In genomic region chrX:95104361-95104760, GRCm38 (mm10) we compare ENCODE assay signal across 15 mouse cellular contexts.
"Had no signal": no experiment of that assay in that cellular context is flagged by ENCODE, and none has a peak within 500 bp of the region (broad histone marks: within the 10 kb centered on the region; RNA-seq: fewer than 3 reads in every experiment).

No protein-coding gene starts in this region.

- H3K36me3 ChIP-seq: neural tube, embryonic 12.5 days; neural tube, embryonic 13.5 days; neural tube, embryonic 15.5 days; stomach, embryonic 15.5 days had no signal

- H3K4me3 ChIP-seq: neural tube, embryonic 12.5 days; neural tube, embryonic 13.5 days; neural tube, embryonic 15.5 days; stomach, embryonic 15.5 days had no signal

- H3K27me3 ChIP-seq: neural tube, embryonic 12.5 days; neural tube, embryonic 13.5 days; neural tube, embryonic 15.5 days; stomach, embryonic 15.5 days had no signal

- H3K4me1 ChIP-seq: neural tube, embryonic 12.5 days; neural tube, embryonic 13.5 days; neural tube, embryonic 15.5 days; stomach, embryonic 15.5 days had no signal

- DNase-seq: retina, postnatal 1 day; right cerebral cortex, postnatal 25 days; right cerebral cortex, postnatal 4 days; spleen, adult 18-20 months; thymus, adult 18-20 months; thymus, adult 2 months; thymus, postnatal 14 days; thymus, postnatal 25 days; thymus, postnatal 36 days; thymus, postnatal 4 days had no signal

- H3K27ac ChIP-seq: neural tube, embryonic 12.5 days; neural tube, embryonic 13.5 days; neural tube, embryonic 15.5 days; stomach, embryonic 15.5 days; stomach, postnatal 0 days had no signal

- H3K9me3 ChIP-seq: neural tube, embryonic 12.5 days; neural tube, embryonic 13.5 days; neural tube, embryonic 15.5 days; stomach, embryonic 15.5 days had no signal
